Mouse (Mus musculus) hindbrain, embryonic 11.5 days (tissue): ENCODE results near the gene Neurl4. TPM values are rescaled to one million over a fixed set of nuclear protein-coding genes. Genes with fewer than 3 reads are reported as not detected.
"Not testable (repeated sequence)": the region's sequence is repeated elsewhere in the genome, so short reads cannot be mapped to it uniquely, and the experiment has no call there.

Experiments used
- ATAC-seq: fragments of 200-750 bp; cut with Nextera tagmentation; 2 replicates; pipeline ENCODE4 v1.8.0; 2017; ENCODE audit warnings: mild to moderate bottlenecking, moderate TSS enrichment, moderate library complexity; ENCODE audit not compliant: low FRiP score
- DNase-seq: peaks from one replicate; pipeline ENCODE4 v3.0.0-alpha.2; 2015; ENCODE audit warnings: low spot score
- H3K27ac ChIP-seq: fragments of 300-500 bp; sonication (generic); 2 replicates; pipeline ENCODE4 v1.5.1; 2014; ENCODE audit warnings: mild to moderate bottlenecking, low read depth, low read length
- H3K27me3 ChIP-seq: fragments of 300-500 bp; sonication (generic); 2 replicates; pipeline ENCODE4 v1.6.1; 2014; ENCODE audit warnings: mild to moderate bottlenecking, low read length, moderate library complexity, mixed read lengths; ENCODE audit not compliant: control insufficient read depth, insufficient read depth
- H3K36me3 ChIP-seq: fragments of 300-500 bp; sonication (generic); 2 replicates; pipeline ENCODE4 v1.6.1; 2014; ENCODE audit warnings: mild to moderate bottlenecking, low read length, moderate library complexity, mixed read lengths; ENCODE audit not compliant: control insufficient read depth, insufficient read depth
- H3K4me1 ChIP-seq: fragments of 300-500 bp; sonication (generic); replicated peaks from 2 replicates; pipeline ENCODE4 v1.6.1; 2014; ENCODE audit warnings: low read length, mixed read lengths; ENCODE audit not compliant: control insufficient read depth, insufficient read depth
- H3K4me2 ChIP-seq: fragments of 300-500 bp; sonication (generic); replicated peaks from 2 replicates; pipeline ENCODE4 v1.6.1; 2014; ENCODE audit warnings: mild to moderate bottlenecking, low read depth, low read length
- H3K4me3 ChIP-seq: fragments of 300-500 bp; sonication (generic); 2 replicates; pipeline ENCODE4 v1.5.1; 2014; ENCODE audit warnings: low read depth, low read length
- H3K9ac ChIP-seq: fragments of 300-500 bp; sonication (generic); 2 replicates; pipeline ENCODE4 v1.6.1; 2014; ENCODE audit warnings: low read depth, low read length
- H3K9me3 ChIP-seq: fragments of 300-500 bp; sonication (generic); 2 replicates; pipeline ENCODE4 v1.6.1; 2016; ENCODE audit warnings: low read length; ENCODE audit not compliant: control insufficient read depth
- WGBS: fragments of 180-500 bp; shearing (Covaris S2); extraction: QIAGEN DNeasy Blood & Tissue Kit; methylation state at CpG from one replicate; pipeline ENCODE4 v1.1.7; 2014; 5-methylcytosine and 5-hydroxymethylcytosine counted together
- polyA plus RNA-seq: library from polyadenylated mRNA; unstranded; fragments of >200 nt; fragmentation: Nextera tagmentation; extraction: Ambion mirVana; gene quantifications from 2 replicates; pipeline ENCODE4 v1.2.1, GENCODE M21; 2014

The Neurl4 gene
- polyA plus RNA-seq, 1 experiment from 2014 or later = 20.6 TPM

DNA sequence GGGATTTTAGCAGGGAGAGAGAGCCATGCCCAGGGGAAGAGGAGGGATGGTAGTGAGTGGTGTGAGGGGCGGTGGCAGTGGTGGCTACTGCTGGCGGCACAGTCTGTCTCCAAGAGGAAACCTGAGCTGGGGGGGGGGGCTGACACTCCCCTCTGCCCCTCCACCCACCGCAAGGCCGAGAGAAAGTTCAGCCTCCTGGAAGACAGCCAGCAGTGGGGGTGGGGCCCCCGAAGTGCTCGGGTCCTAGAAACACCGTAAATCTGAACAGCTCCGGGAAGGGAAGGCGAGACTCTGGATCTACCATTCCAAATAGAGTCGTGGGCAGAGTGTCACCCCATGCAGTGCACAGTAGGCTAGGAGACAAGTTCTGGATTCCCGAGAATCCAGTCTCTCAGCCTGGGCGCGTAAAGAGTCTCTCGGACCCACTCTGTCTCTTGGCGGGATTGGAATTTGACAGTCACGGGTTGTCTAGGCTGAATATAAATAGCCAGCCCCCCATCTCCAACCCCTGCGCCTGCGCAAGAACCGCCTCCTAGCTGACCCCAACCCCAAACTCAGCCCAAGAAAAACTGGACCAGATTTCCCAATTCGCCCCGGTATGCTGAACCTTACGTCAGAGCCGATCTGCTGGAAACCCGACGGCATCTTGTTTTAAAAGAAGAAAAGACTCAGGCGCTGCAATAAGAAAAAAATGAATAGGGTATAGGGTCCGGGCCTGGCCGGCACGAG is 46.6 kb downstream of the Neurl4 start:
- no peaks in the 10 kb centered on the region for H3K36me3 ChIP-seq
- H3K27me3 ChIP-seq = no peaks in the 10 kb centered on the region
- peak overlapping the region; percentile 47 for H3K4me3 ChIP-seq
- 0 out of 2 replicates have a peak overlapping the region, but pooled peaks have one; percentile 10 for H3K27ac ChIP-seq
- H3K4me2 ChIP-seq = peak overlapping the region; percentile 61
- ATAC-seq (peak; percentile 58), DNase-seq (peak; percentile 49)
- H3K9me3 ChIP-seq = no peaks in the 10 kb centered on the region
- H3K4me1 ChIP-seq = peaks cover 6% of the 10 kb centered on the region; the same call in 1 of the 2 replicates
- peak overlapping the region; percentile 55 for H3K9ac ChIP-seq
- WGBS = 2% methylated on average over 29 of the region's 29 CpGs

- Histone ChIP-seq H3K9ac (peak within 1 kb of the TSS; percentile 56), H3K27ac (peak within 1 kb of the TSS; percentile 75), H3K4me3 (peak within 1 kb of the TSS; percentile 47), H3K36me3 (no peaks in the 10 kb centered on the region), H3K27me3 (no peaks in the 10 kb centered on the region), H3K4me2 (peak within 1 kb of the TSS; percentile 61), H3K4me1 (peaks cover 6% of the 10 kb centered on the region; the same call in 1 of the 2 replicates), H3K9me3 (no peaks in the 10 kb centered on the region)
- DNase-seq (peak; percentile 96), ATAC-seq (peak; percentile 95)
- under 1% methylated on average over 34 of the region's 34 CpGs for WGBS
These were observed 47.3 kb downstream of the Neurl4 start, which contains the start of gene Slc2a4 for GRCm38 (mm10) chr11:69948066-69948762. Slc2a4 (minus strand) TSS chr11:69948188.

- DNase-seq (peak; percentile 95), ATAC-seq (peak; percentile 69)
- WGBS = 2% methylated on average over 14 of the region's 14 CpGs
- Histone ChIP-seq H3K4me2 (peak overlapping the region; percentile 61), H3K27me3 (no peaks in the 10 kb centered on the region), H3K4me3 (peak overlapping the region; percentile 47), H3K36me3 (no peaks in the 10 kb centered on the region), H3K9ac (peak overlapping the region; percentile 56), H3K27ac (peak overlapping the region; percentile 75), H3K4me1 (peaks cover 6% of the 10 kb centered on the region; the same call in 1 of the 2 replicates), H3K9me3 (no peaks in the 10 kb centered on the region)
These were observed 47.9 kb downstream of the Neurl4 start for GRCm38 (mm10) chr11:69948763-69949150.

DNA sequence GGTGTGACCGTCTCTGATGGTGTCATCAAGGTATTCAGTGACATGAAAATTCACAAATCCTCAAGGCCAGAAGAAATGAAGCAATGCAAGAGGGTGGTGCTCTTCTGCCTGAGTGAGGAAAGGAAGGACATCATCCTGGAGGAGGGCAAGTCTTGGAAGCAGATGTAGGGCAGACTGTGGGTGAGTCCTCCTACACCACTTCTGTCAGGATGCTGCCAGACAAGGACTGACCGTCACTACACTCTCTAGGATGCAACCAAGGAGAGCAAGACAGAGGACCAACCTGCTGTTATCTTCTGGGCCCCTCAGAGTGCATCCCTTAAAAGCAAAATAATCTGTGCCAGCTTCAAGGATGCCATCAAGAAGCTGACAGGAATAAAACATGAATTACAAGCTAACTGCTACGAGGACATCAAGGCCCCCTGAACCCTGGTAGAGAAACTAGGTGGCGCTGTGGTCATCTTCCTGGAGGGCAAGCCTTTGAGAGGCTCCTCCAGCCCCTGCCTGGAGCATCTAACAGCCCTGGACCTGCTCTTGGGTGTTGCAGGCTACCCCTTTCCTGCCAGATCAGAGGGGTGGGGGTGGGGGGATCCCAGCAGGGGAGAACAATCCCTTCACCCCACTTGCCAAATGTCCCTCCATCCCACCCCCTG is 50.1 kb downstream of the Neurl4 start:
- H3K4me2 ChIP-seq = no peak overlapping the region
- no peak overlapping the region for H3K9ac ChIP-seq
- DNase-seq (peak; percentile 42), ATAC-seq (no peak)
- H3K4me3 ChIP-seq = no peak overlapping the region
- peaks cover 6% of the 10 kb centered on the region; the same call in 1 of the 2 replicates for H3K4me1 ChIP-seq
- no peaks in the 10 kb centered on the region for H3K9me3 ChIP-seq
- H3K36me3 ChIP-seq = no peaks in the 10 kb centered on the region
- no peaks in the 10 kb centered on the region for H3K27me3 ChIP-seq
- 46% methylated on average over 4 of the region's 4 CpGs for WGBS
- no peak overlapping the region for H3K27ac ChIP-seq

GRCm38 (mm10) chr11:69952274-69952673 is 51.4 kb downstream of the Neurl4 start:
- no peak overlapping the region for H3K27ac ChIP-seq
- WGBS = 55% methylated on average over 1 of the region's 1 CpGs
- DNase-seq (no peak), ATAC-seq (no peak)
- no peaks in the 10 kb centered on the region for H3K9me3 ChIP-seq
- no peak overlapping the region for H3K4me3 ChIP-seq
- no peak overlapping the region for H3K9ac ChIP-seq
- no peaks in the 10 kb centered on the region for H3K27me3 ChIP-seq
- peaks cover 6% of the 10 kb centered on the region; the same call in 1 of the 2 replicates for H3K4me1 ChIP-seq
- no peak overlapping the region for H3K4me2 ChIP-seq
- H3K36me3 ChIP-seq = no peaks in the 10 kb centered on the region

- no peak for ATAC-seq
- peaks cover 3% of the 10 kb centered on the region; the same call in 1 of the 2 replicates for H3K4me1 ChIP-seq
- WGBS = 75% methylated on average over 11 of the region's 11 CpGs
These were observed 52.5 kb downstream of the Neurl4 start for GRCm38 (mm10) chr11:69953267-69953915.

DNA sequence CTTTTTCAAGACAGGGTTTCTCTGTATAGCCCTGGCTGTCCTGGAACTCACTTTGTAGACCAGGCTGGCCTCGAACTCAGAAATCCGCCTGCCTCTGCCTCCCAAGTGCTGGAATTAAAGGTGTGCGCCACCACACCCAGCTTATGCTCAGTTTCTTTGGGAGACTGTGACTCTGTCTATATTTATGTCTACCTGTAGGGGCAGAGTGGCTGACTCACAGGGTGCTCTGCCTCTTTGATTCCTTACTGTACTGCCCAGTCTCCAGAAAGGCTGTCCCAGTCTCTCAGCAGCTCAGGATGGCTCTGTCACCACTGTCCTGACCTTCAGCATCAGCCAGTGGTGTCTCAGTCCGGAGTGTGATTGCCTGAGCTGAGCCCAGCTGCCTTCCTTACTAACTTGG is 54.7 kb downstream of the Neurl4 start:
- WGBS = 80% methylated on average over 4 of the region's 4 CpGs
- ATAC-seq, H3K36me3 ChIP-seq, H3K9me3 ChIP-seq, H3K4me3 ChIP-seq, H3K4me2 ChIP-seq, H3K9ac ChIP-seq, H3K27ac ChIP-seq, H3K27me3 ChIP-seq, DNase-seq, H3K4me1 ChIP-seq: not testable (repeated sequence)

More at GRCm38 (mm10) chr11:69953267-69953915, 52.5 kb downstream of the Neurl4 start:
- no peak overlapping the region for H3K4me2 ChIP-seq
- H3K4me3 ChIP-seq = no peak overlapping the region
- no peaks in the 10 kb centered on the region for H3K9me3 ChIP-seq
- no peaks in the 10 kb centered on the region for H3K27me3 ChIP-seq
- no peak overlapping the region for H3K9ac ChIP-seq
- no peak for DNase-seq
- no peak overlapping the region for H3K27ac ChIP-seq
- no peaks in the 10 kb centered on the region for H3K36me3 ChIP-seq

GRCm38 (mm10) chr11:69956218-69956617 is 55.3 kb downstream of the Neurl4 start:
- WGBS = 76% methylated on average over 1 of the region's 1 CpGs
- no peak overlapping the region for H3K4me2 ChIP-seq
- no peak for DNase-seq

More at GRCm38 (mm10) chr11:69956218-69956617, 55.3 kb downstream of the Neurl4 start:
- Histone ChIP-seq H3K4me1 (no peaks in the 10 kb centered on the region), H3K27ac (no peak overlapping the region), H3K9me3 (no peaks in the 10 kb centered on the region), H3K27me3 (no peaks in the 10 kb centered on the region), H3K36me3 (no peaks in the 10 kb centered on the region), H3K4me3 (no peak overlapping the region), H3K9ac (no peak overlapping the region)
- no peak for ATAC-seq
